Mouse (Mus musculus) embryonic fibroblast, embryonic 13.5 days (primary cell): ENCODE measurements around the gene Samd1. TPM values are rescaled to one million over a fixed set of nuclear protein-coding genes. Genes with fewer than 3 reads are reported as not detected.

Experiments
- H3K27ac ChIP-seq: 2 replicates; pipeline ENCODE4 v1.5.1; 2012; ENCODE audit warnings: low read length, control low read depth, inconsistent platforms; ENCODE audit not compliant: insufficient read depth
- H3K4me1 ChIP-seq: 2 replicates; pipeline ENCODE4 v1.6.1; 2011; ENCODE audit warnings: low read length; ENCODE audit not compliant: control insufficient read depth, insufficient read depth
- H3K4me3 ChIP-seq: 2 replicates; pipeline ENCODE4 v1.5.1; 2011; ENCODE audit warnings: mild to moderate bottlenecking, control low read depth, low read length; ENCODE audit not compliant: insufficient read depth
- CTCF ChIP-seq: IDR thresholded peaks from 2 replicates; pipeline ENCODE4 v1.5.1; 2011; ENCODE audit warnings: mild to moderate bottlenecking, control low read depth, low read length, moderate library complexity, borderline replicate concordance; ENCODE audit not compliant: insufficient read depth
- POLR2A ChIP-seq: IDR thresholded peaks from 2 replicates; pipeline ENCODE4 v1.6.1; 2011; ENCODE audit warnings: low read depth, mild to moderate bottlenecking, control low read depth, low read length, moderate library complexity
- polyA plus RNA-seq: library from polyadenylated mRNA; stranded (reverse); fragments of >200 nt; gene quantifications from 2 replicates; pipeline ENCODE4 v1.2.4, GENCODE M21; 2011; ENCODE audit warnings: low read depth; ENCODE audit not compliant: missing spikeins, insufficient read length

Samd1 gene
- polyA plus RNA-seq: 38.1 and 47.9 TPM in 2 replicates

DNA sequence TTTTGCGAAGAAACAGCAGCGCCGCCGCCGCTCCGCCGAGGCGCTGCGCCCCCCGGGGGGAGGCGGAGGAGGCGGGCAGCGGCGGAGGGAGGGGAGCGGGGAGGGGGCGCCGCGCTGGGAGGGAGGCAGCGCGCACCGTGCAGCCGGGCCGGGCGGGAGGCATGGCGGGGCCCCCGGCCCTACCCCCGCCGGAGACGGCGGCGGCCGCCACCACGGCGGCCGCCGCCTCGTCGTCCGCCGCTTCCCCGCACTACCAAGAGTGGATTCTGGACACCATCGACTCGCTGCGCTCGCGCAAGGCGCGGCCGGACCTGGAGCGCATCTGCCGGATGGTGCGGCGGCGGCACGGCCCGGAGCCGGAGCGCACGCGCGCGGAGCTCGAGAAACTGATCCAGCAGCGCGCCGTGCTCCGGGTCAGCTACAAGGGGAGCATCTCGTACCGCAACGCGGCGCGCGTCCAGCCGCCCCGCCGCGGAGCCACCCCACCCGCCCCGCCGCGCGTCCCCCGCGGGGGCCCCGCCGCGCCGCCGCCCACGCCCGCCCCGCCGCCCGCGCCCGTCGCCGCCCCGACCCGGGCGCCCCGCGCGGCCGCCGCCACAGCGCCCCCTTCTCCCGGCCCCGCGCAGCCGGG lies at the start of gene Samd1:
Gene Samd1 (plus strand): TSS at position 162 of the 631 bp plus-strand sequence.
- Histone ChIP-seq H3K4me1 (peaks cover 3% of the 10 kb centered on the region; the same call in 1 of the 2 replicates), H3K27ac (peak within 1 kb of the TSS; percentile 95), H3K4me3 (peak within 1 kb of the TSS; percentile 81)
- TF ChIP-seq CTCF (no peak), POLR2A (no peak)

DNA sequence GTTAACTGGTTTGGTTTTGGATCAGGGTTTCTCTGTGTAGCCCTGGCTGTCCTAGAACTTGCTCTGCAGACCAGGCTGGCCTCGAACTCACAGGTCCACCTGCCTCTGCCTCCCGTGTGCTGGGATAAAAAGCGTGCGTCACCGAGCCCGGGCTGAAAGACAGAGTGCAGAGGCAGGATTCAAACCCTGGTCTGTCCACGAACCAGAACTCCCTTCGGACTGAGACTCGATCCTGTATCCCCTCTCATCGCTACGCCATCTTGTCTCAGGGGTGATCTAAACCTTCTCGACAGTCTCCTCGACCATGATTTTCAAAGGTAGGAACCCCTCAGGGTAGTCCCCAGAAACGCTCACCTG lies 42.7 kb upstream of the Samd1 start:
- TF ChIP-seq POLR2A (no peak), CTCF (no peak)
- Histone ChIP-seq H3K4me3 (peak overlapping the region; percentile 45), H3K27ac (no peak overlapping the region), H3K4me1 (0 out of 2 replicates have a peak, but pooled peaks cover 4% of the 10 kb centered on the region)

- TF ChIP-seq POLR2A (peak; percentile 61), CTCF (peak; percentile 96)
- Histone ChIP-seq H3K4me3 (peak within 1 kb of the TSS; percentile 87), H3K4me1 (0 out of 2 replicates have a peak, but pooled peaks cover 4% of the 10 kb centered on the region), H3K27ac (no peak within 1 kb of the TSS)
Measured at GRCm38 (mm10) chr8:83955106-83955957, 42.1 kb upstream of the Samd1 start, which contains the start of the genes Gm10644 and Asf1b. TSS of gene Gm10644 (minus strand) at chr8:83955205. TSS of gene Asf1b (plus strand) at chr8:83955507.

- H3K27ac ChIP-seq: no peak overlapping the region
- H3K4me1 ChIP-seq: 0 out of 2 replicates have a peak, but pooled peaks cover 4% of the 10 kb centered on the region
- peak overlapping the region; percentile 87 for H3K4me3 ChIP-seq
- TF ChIP-seq POLR2A (no peak), CTCF (no peak)
Measured at GRCm38 (mm10) chr8:83955958-83956218, 41.6 kb upstream of the Samd1 start.

- TF ChIP-seq CTCF (no peak), POLR2A (no peak)
- H3K4me1 ChIP-seq: 0 out of 2 replicates have a peak, but pooled peaks cover 4% of the 10 kb centered on the region
- no peak overlapping the region for H3K27ac ChIP-seq
- peak overlapping the region; percentile 87 for H3K4me3 ChIP-seq
Measured at GRCm38 (mm10) chr8:83956789-83957188, 40.7 kb upstream of the Samd1 start.

DNA sequence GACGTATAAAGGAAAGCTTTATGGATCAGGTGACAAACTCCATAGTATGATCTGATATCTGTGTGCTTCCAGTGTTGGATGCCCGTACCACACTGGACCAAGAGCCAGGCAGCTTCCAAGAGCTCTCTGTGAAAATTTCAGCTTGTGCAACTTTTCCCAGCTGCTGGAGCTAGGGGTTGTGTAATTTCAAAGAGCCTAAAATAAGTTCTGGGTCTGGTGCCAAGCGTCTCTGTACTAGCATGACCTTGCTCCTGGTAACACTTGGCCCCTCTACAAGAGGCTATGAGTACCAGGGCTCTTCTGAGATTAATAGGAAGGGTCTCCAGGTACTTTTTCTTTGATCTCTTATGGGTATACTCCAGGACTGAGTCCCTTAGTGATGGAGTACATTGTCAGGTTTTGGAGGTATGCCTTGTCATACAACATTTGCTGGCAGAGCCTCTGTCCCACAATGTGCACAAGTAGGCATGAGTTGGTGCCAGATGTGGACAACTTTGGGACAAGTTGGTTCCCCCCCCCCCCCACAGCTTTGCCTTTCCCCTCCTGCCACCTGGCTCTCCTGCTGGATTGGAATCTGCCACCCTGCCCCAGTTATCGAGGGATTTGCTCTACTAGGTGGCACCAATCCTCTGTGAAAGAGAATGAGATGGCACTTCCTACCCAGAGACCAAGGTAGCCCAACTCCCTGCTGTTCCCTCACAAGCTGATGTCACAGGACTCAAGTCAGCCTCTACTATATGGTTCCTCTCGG lies 33.3 kb upstream of the Samd1 start:
- no peak overlapping the region for H3K27ac ChIP-seq
- H3K4me3 ChIP-seq: no peak overlapping the region
- no peak for TF ChIP-seq POLR2A
- TF ChIP-seq CTCF: no peak
- H3K4me1 ChIP-seq: no peaks in the 10 kb centered on the region

GRCm38 (mm10) chr8:83967701-83968100 lies 29.8 kb upstream of the Samd1 start:
- peaks cover 6% of the 10 kb centered on the region for H3K4me1 ChIP-seq
- H3K4me3 ChIP-seq: no peak overlapping the region
- TF ChIP-seq CTCF (no peak), POLR2A (no peak)
- no peak overlapping the region for H3K27ac ChIP-seq

- H3K27ac ChIP-seq: no peak overlapping the region
- H3K4me3 ChIP-seq: no peak overlapping the region
- no peak for TF ChIP-seq CTCF
- no peak; the same call in 1 of the 2 replicates for TF ChIP-seq POLR2A
- H3K4me1 ChIP-seq: peaks cover 6% of the 10 kb centered on the region
Measured at GRCm38 (mm10) chr8:83971121-83971520, 26.4 kb upstream of the Samd1 start.

GRCm38 (mm10) chr8:83971661-83972060 lies 25.8 kb upstream of the Samd1 start:
- Histone ChIP-seq H3K27ac (no peak overlapping the region), H3K4me3 (no peak overlapping the region), H3K4me1 (peaks cover 6% of the 10 kb centered on the region)
- TF ChIP-seq CTCF: no peak
- no peak for TF ChIP-seq POLR2A
